Mouse (Mus musculus): ENCODE results near the gene Ahcyl2.

- TF ChIP-seq CTCF (IDR thresholded peaks at IDR 0.05; ENCODE audit: low read depth, low read length) (no peak), POLR2A (IDR thresholded peaks at IDR 0.05; ENCODE audit: insufficient read depth, low read length) (no peak)
These were observed 180.0 kb downstream of the Ahcyl2 start for GRCm38 (mm10) chr6:29947823-29948222.

All from ES-Bruce4 (cell line).